Mouse (Mus musculus) hindbrain, embryonic 15.5 days (tissue): ENCODE measurements around the gene Itgae. TPM values are rescaled to one million over a fixed set of nuclear protein-coding genes. Genes with fewer than 3 reads are reported as not detected.

Source experiments
- ATAC-seq: fragments of 200-750 bp; cut with Nextera tagmentation; 2 replicates; pipeline ENCODE4 v1.8.0; 2017; ENCODE audit warnings: low read depth, moderate number of reproducible peaks, moderate TSS enrichment; ENCODE audit not compliant: low FRiP score
- H3K27ac ChIP-seq: fragments of 300-500 bp; sonication (generic); replicated peaks from 2 replicates; pipeline ENCODE4 v1.5.1; 2015; ENCODE audit warnings: mild to moderate bottlenecking, inconsistent platforms
- H3K27me3 ChIP-seq: fragments of 300-500 bp; sonication (generic); 2 replicates; pipeline ENCODE4 v1.6.1; 2015; ENCODE audit warnings: control low read depth, inconsistent platforms
- H3K36me3 ChIP-seq: fragments of 300-500 bp; sonication (generic); 2 replicates; pipeline ENCODE4 v1.6.1; 2015; ENCODE audit warnings: control low read depth, inconsistent platforms
- H3K4me1 ChIP-seq: fragments of 300-500 bp; sonication (generic); replicated peaks from 2 replicates; pipeline ENCODE4 v1.6.1; 2015; ENCODE audit warnings: control low read depth, inconsistent platforms
- H3K4me2 ChIP-seq: fragments of 300-500 bp; sonication (generic); 2 replicates; pipeline ENCODE4 v1.6.1; 2015; ENCODE audit warnings: moderate library complexity, mild to moderate bottlenecking, inconsistent platforms
- H3K4me3 ChIP-seq: fragments of 300-500 bp; sonication (generic); 2 replicates; pipeline ENCODE4 v1.5.1; 2015; ENCODE audit warnings: mild to moderate bottlenecking, inconsistent platforms
- H3K9ac ChIP-seq: fragments of 300-500 bp; sonication (generic); 2 replicates; pipeline ENCODE4 v1.6.1; 2015; ENCODE audit warnings: inconsistent platforms
- H3K9me3 ChIP-seq: fragments of 300-500 bp; sonication (generic); 2 replicates; pipeline ENCODE4 v1.6.1; 2016; ENCODE audit warnings: control low read depth, inconsistent platforms
- WGBS: fragments of 180-500 bp; shearing (Covaris S2); methylation state at CpG from one replicate; pipeline ENCODE4 v1.1.7; 2015; 5-methylcytosine and 5-hydroxymethylcytosine counted together
- polyA plus RNA-seq: library from polyadenylated mRNA; unstranded; fragments of >200 nt; fragmentation: Nextera tagmentation; extraction: Ambion mirVana; gene quantifications from 2 replicates; pipeline ENCODE4 v1.2.1, GENCODE M21; 2015

The Itgae gene
- polyA plus RNA-seq, 1 experiment from 2014 or later, result 0.35 TPM

DNA sequence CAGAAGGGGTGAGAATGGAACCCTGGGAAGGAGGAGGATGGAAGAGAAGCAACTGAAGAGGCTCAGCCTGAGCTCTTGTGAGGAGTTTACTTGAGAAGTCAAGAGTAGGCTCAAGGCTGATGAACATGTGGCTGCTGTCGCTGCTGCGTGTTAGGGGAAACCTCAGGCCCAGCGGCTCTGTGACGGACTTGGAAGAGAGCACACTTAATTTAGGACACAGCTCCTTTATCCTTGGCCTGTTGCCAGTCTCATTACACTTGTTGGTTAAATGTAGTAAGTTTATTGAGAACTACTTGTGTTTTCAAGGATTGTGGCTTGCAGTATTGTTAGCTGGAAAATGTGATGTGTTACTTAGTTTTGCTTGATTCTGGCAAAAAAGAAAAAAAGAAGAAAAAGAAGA, 13.7 kb upstream of the Itgae start:
- H3K27me3 ChIP-seq, result no peaks in the 10 kb centered on the region
- no peaks in the 10 kb centered on the region for H3K9me3 ChIP-seq
- H3K4me2 ChIP-seq, result no peak overlapping the region
- no peak for ATAC-seq
- no peak overlapping the region for H3K4me3 ChIP-seq
- no peak overlapping the region for H3K27ac ChIP-seq
- 70% methylated on average over 4 of the region's 4 CpGs for WGBS
- no peak overlapping the region for H3K9ac ChIP-seq
- peaks cover 78% of the 10 kb centered on the region for H3K36me3 ChIP-seq
- no peaks in the 10 kb centered on the region for H3K4me1 ChIP-seq

DNA sequence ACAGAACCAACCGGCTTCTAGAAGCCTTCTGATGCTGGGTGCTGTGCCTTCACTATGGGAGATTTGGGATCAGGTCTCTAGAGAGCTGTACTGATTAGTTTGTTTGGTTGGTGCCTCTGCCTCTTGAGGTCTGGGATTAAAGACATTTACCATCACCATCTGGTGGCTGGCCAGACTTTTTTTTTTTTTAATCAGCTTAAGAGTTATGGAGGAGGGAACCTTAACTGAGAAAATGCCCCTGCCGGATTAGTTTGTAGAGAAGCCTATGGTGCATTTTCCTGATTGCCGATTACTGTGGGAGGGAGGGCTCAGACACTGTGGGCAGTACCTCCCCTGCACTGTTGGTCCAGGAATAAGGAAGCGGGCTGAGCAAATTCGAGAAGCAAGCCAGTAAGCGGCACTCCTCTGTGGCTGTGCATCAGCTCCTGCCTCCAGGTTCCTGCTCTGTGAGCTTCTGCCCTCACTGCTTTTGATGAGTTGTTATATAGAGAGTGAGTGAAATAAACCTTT, 13.1 kb upstream of the Itgae start:
- WGBS, result 92% methylated on average over 6 of the region's 6 CpGs
- H3K4me2 ChIP-seq, result no peak overlapping the region
- H3K4me1 ChIP-seq, result no peaks in the 10 kb centered on the region
- peaks cover 83% of the 10 kb centered on the region for H3K36me3 ChIP-seq
- no peak overlapping the region for H3K9ac ChIP-seq
- no peak overlapping the region for H3K4me3 ChIP-seq
- H3K27ac ChIP-seq, result no peak overlapping the region
- no peaks in the 10 kb centered on the region for H3K9me3 ChIP-seq
- no peak for ATAC-seq
- H3K27me3 ChIP-seq, result no peaks in the 10 kb centered on the region

DNA sequence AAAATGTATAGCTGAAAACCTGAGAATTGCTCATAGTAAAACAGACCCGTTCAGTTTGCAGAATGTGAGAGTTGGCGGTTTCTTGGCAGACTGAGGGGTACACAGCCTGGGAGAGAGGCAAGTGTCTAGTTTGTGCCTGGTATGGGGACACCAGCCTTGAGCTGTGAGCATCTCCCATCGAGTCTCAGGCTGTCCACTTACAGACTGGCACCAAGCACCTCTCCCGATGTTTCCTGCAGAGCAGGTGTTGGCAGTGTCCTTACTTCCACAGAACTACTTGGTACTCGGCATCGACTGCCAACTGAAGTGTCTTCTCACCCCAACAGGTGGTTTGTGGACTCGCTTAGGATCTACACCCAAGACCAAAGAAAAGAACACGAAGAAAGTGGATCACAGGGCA, 11.8 kb upstream of the Itgae start:
- Histone ChIP-seq H3K4me2 (no peak overlapping the region), H3K4me1 (no peaks in the 10 kb centered on the region), H3K27me3 (no peaks in the 10 kb centered on the region), H3K9ac (no peak overlapping the region), H3K4me3 (no peak overlapping the region), H3K36me3 (peaks cover 76% of the 10 kb centered on the region), H3K27ac (no peak overlapping the region), H3K9me3 (no peaks in the 10 kb centered on the region)
- no peak for ATAC-seq
- WGBS, result 96% methylated on average over 8 of the region's 8 CpGs

DNA sequence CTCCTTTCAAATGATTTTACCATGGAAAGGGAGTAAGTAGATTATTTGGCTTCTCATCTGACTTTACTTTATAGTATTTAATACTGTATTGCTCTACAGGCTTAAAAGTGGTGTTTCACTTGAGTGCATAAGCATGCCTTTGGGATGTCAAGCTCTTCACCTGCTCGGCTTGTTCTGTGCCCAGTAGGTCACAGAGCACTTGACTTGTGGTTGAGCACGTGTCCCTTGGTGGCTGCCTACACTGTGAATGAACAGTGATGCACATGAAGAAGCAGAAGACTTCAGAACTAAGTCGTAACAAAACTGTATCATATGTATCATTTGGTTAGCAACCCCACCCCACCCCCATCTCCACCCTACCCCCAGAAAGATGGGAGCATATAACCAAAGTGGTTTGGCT, 10.1 kb upstream of the Itgae start:
- 90% methylated on average over 3 of the region's 3 CpGs for WGBS
- peaks cover 68% of the 10 kb centered on the region for H3K36me3 ChIP-seq
- no peak for ATAC-seq
- no peak overlapping the region for H3K27ac ChIP-seq
- no peaks in the 10 kb centered on the region for H3K27me3 ChIP-seq
- no peak overlapping the region for H3K4me2 ChIP-seq
- H3K4me3 ChIP-seq, result no peak overlapping the region
- H3K9ac ChIP-seq, result no peak overlapping the region
- no peaks in the 10 kb centered on the region for H3K9me3 ChIP-seq
- peaks cover 11% of the 10 kb centered on the region; the same call in 1 of the 2 replicates for H3K4me1 ChIP-seq

DNA sequence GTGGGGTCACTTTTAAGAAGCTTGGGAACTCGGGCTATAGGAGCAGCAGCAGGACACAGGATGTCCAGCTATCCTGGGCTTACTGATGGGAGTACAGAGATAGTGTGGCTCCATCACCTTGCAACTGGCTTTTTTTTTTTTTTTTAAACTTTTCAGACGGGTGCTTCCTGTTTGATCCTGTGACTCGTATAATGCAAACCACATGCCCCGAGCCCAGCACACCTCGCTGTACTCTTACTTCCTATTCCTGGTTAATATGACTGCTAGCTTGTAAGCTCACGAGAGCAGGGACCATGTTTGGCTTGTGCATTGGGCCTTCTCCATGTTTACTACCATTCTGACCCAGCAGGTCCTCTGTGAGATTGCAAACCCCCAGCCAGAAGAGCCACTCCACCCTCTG, 6.1 kb upstream of the Itgae start:
- Histone ChIP-seq H3K27me3 (no peaks in the 10 kb centered on the region), H3K36me3 (peaks cover 34% of the 10 kb centered on the region), H3K27ac (peak overlapping the region; percentile 49), H3K9ac (no peak overlapping the region), H3K4me3 (no peak overlapping the region), H3K4me2 (no peak overlapping the region), H3K4me1 (peaks cover 11% of the 10 kb centered on the region; the same call in 1 of the 2 replicates), H3K9me3 (no peaks in the 10 kb centered on the region)
- ATAC-seq, result no peak
- WGBS, result 85% methylated on average over 6 of the region's 6 CpGs

DNA sequence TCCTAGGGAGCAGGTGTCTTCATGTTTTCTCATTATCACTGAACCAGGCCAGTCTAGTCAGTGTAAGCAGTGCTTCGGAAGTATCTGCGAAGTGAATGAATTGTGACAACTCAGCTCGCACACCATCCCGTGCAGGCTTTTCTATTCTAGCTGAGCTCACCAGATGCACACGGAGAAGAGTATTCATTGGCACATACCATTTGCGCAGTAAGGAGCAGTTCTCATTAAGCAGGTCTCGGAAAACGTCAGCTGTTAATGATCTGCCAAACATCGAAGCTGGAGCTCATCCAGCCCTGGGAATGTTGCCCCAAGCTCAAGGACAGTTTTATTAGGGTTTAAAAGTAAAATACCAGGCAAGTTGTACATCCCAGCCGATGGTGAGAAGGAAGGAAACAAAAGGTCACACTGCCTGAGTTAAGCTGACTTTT, 5.6 kb upstream of the Itgae start:
- Histone ChIP-seq H3K27ac (peak overlapping the region; percentile 49), H3K4me2 (no peak overlapping the region), H3K27me3 (no peaks in the 10 kb centered on the region), H3K4me3 (no peak overlapping the region), H3K36me3 (peaks cover 30% of the 10 kb centered on the region), H3K4me1 (peaks cover 11% of the 10 kb centered on the region; the same call in 1 of the 2 replicates), H3K9ac (no peak overlapping the region), H3K9me3 (no peaks in the 10 kb centered on the region)
- ATAC-seq, result 0 out of 2 replicates have a peak, but pooled peaks have one; percentile 27
- 59% methylated on average over 10 of the region's 10 CpGs for WGBS

DNA sequence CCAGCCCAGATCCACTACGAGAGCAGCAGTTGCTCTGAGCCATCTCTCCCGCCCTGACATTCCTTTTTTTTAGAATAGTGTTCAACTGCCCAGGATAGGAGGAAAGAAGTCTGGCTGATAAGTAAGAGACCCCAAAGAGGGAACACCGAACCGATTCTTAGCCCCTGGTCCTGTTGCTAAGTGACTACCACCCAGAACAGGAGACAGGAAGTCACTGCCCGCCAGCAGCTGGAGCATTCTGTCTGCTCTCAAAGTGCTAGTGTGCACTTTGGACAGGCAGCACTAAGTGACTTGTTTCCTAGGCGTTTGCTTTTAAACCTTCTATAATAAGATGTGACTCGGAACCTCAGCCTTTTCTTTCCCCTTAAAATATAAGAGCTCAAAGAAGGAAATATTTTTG, 5.0 kb upstream of the Itgae start:
- no peak overlapping the region for H3K9ac ChIP-seq
- no peak overlapping the region for H3K4me2 ChIP-seq
- no peaks in the 10 kb centered on the region for H3K9me3 ChIP-seq
- peak overlapping the region; percentile 49 for H3K27ac ChIP-seq
- peaks cover 11% of the 10 kb centered on the region; the same call in 1 of the 2 replicates for H3K4me1 ChIP-seq
- WGBS, result 69% methylated on average over 7 of the region's 7 CpGs
- H3K36me3 ChIP-seq, result peaks cover 28% of the 10 kb centered on the region
- no peak overlapping the region for H3K4me3 ChIP-seq
- ATAC-seq, result no peak
- H3K27me3 ChIP-seq, result no peaks in the 10 kb centered on the region

DNA sequence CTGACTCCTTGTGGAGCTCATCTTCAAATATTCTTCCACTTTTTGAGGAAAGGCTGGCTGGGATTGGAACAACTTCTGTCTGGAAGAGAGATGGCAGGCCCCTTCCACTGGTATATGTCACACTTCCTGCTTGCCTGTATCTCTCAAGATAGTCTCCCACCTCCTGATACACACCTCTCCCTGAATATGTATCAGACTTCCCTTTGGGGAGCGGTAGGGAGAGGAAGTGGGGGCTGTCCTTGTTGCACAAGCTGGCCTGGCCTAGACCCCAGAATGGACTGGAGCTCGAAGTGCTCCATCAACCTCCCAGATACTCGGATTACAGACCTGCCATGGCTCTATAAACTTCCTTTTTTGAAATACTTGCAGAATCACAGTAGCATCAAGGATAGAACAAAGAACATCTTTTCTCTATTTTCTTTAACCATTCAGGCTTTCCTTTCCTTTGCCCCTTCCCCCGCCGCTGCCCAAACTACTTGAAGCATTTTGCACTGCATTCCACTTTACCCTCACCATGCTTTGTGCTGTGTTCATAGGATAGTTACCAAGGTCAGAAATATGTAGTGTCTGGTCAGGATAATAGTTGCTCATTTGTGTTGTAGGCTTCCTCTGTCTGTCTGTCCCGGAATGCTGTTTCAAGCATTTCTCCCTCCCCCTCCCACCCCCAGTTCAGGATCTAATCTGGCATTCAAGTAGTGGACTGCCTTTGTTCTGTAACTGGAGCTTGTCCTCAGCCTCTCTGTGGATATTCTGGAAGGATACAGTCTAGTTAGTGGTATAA, 2.5 kb upstream of the Itgae start:
- no peak overlapping the region for H3K4me2 ChIP-seq
- 67% methylated on average over 6 of the region's 6 CpGs for WGBS
- H3K36me3 ChIP-seq, result peaks cover 7% of the 10 kb centered on the region; the same call in 1 of the 2 replicates
- ATAC-seq, result no peak
- peaks cover 11% of the 10 kb centered on the region; the same call in 1 of the 2 replicates for H3K4me1 ChIP-seq
- H3K9ac ChIP-seq, result no peak overlapping the region
- no peaks in the 10 kb centered on the region for H3K27me3 ChIP-seq
- H3K4me3 ChIP-seq, result no peak overlapping the region
- H3K9me3 ChIP-seq, result no peaks in the 10 kb centered on the region
- no peak overlapping the region for H3K27ac ChIP-seq

DNA sequence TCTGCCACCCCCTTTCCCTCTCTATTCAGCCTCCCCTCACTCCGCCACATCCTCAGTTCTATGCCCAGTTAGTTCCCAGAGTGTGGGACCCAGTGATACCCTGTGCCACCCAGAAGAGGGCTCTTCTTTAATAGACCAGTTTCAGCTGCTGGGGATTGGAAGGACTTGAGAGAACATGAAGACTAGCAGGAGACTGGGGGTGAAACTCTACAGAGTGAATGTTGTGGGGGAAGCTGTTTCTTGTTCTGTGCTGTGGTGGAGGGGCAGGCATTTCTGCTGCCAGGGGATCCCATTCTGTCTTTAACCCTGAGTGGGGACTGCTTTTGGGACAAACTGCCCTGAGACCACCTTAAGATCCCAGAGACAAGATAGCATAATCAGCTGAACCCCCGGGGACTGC, 443 bp downstream of the Itgae start:
- 87% methylated on average over 2 of the region's 2 CpGs for WGBS

DNA sequence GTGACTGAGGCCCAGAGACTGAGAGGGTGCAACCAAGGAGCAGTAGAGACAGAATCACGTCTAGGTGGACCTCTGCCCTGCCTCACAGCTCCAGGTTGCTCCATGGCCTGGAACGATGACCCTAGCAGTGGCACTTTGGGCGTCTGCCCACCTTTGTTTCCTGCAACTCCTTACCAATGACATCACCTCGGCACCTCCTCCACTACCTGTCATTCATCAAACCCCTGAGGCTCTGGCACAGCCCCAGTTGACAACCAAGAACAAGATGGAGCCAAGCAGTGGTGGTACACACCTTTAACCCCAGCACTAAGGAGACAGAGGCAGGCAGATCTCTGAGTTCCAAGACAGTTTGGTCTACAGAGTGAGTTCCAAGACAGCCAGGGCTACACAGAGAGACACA, 1.7 kb downstream of the Itgae start:
- Histone ChIP-seq H3K4me2 (no peak overlapping the region), H3K4me1 (no peaks in the 10 kb centered on the region), H3K9ac (no peak overlapping the region), H3K27me3 (no peaks in the 10 kb centered on the region), H3K27ac (no peak overlapping the region), H3K4me3 (no peak overlapping the region), H3K36me3 (no peaks in the 10 kb centered on the region), H3K9me3 (no peaks in the 10 kb centered on the region)
- no peak for ATAC-seq
- 87% methylated on average over 4 of the region's 4 CpGs for whole genome bisulfite sequencing

More for the DNA sequence above, 443 bp downstream of the Itgae start:
- H3K27ac ChIP-seq, result no peak overlapping the region
- no peak overlapping the region for H3K4me2 ChIP-seq
- H3K9me3 ChIP-seq, result no peaks in the 10 kb centered on the region
- no peak overlapping the region for H3K4me3 ChIP-seq
- H3K36me3 ChIP-seq, result no peaks in the 10 kb centered on the region
- ATAC-seq, result no peak
- no peaks in the 10 kb centered on the region for H3K4me1 ChIP-seq
- H3K9ac ChIP-seq, result no peak overlapping the region
- no peaks in the 10 kb centered on the region for H3K27me3 ChIP-seq

DNA sequence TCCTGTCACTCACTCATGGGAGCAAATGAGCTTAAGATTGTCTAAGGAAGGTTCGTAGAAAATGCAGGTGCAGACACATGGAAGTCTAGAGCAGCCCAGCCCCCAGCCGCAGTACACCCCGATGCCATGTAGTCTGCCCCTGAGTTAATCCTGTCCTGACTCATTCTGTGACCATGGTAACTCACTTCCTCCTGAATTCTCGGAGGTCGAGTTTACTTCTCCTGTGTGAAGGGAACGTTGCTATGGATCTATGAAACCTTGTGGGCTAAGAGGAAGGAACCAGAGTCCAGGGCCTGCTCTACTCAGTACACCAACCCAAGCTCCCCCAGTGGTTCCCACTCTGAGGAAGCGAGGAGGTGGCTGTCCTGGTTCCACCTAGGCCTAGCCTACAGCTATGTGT, 2.5 kb downstream of the Itgae start:
- Histone ChIP-seq H3K27me3 (no peaks in the 10 kb centered on the region), H3K36me3 (no peaks in the 10 kb centered on the region), H3K4me3 (no peak overlapping the region), H3K4me1 (no peaks in the 10 kb centered on the region), H3K9ac (no peak overlapping the region), H3K27ac (no peak overlapping the region), H3K9me3 (no peaks in the 10 kb centered on the region), H3K4me2 (no peak overlapping the region)
- WGBS, result 77% methylated on average over 7 of the region's 7 CpGs
- no peak for ATAC-seq

DNA sequence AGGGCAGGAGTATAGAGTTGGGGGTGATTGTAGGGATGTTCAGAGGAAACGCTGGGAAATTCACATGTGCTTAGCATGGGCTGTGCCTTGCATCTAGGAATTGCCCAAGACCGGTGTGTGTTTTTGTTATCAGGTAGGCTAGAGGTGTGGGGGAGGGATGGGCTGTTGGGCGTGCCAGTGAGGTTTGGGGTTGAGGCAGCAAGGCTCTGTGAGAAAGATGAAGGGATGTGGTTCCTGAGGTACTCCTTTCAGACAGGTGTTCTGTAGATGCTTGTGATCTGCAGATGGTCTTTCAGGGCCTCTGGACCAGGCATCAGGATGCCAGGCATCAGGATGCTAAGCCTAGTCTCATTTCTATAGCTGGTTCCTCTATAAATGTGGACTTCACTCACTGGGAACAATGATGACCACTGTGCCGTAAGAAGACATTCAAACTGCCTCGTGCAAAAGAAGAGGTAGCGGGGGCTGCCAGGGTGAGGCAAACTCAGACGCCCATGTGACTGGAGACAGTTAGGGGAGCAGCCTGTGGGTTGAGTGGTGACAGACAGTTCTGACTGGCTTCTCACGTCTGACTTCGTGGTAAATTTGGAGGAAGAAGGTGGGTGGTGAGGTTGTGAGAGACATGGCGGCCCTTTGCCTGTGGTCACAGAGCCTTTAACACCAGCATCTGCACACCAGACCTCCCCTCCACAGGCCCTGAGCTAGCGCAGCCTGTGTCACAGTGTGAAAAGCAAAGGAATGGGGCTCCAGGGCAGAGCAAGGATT, 4.0 kb downstream of the Itgae start:
- Histone ChIP-seq H3K4me3 (no peak overlapping the region), H3K4me1 (no peaks in the 10 kb centered on the region), H3K27ac (no peak overlapping the region), H3K27me3 (no peaks in the 10 kb centered on the region), H3K9me3 (no peaks in the 10 kb centered on the region), H3K9ac (no peak overlapping the region), H3K4me2 (no peak overlapping the region), H3K36me3 (no peaks in the 10 kb centered on the region)
- 83% methylated on average over 11 of the region's 11 CpGs for WGBS
- ATAC-seq, result no peak
